Mouse (Mus musculus) limb, embryonic 15.5 days (tissue): ENCODE measurements around the gene Ear10. TPM values are rescaled to one million over a fixed set of nuclear protein-coding genes. Genes with fewer than 3 reads are reported as not detected.
"Not testable (repeated sequence)": the region's sequence is repeated elsewhere in the genome, so short reads cannot be mapped to it uniquely, and the experiment has no call there.

ENCODE experiments used
- ATAC-seq: fragments of 200-750 bp; cut with Nextera tagmentation; 2 replicates; pipeline ENCODE4 v1.8.0; 2017; ENCODE audit warnings: low read depth, moderate TSS enrichment; ENCODE audit not compliant: insufficient number of reproducible peaks, low FRiP score, low TSS enrichment
- H3K27ac ChIP-seq: fragments of 300-500 bp; sonication (generic); 2 replicates; pipeline ENCODE4 v1.5.1; 2015; ENCODE audit warnings: moderate library complexity, mild to moderate bottlenecking, inconsistent platforms
- H3K27me3 ChIP-seq: fragments of 300-500 bp; sonication (generic); 2 replicates; pipeline ENCODE4 v1.6.1; 2015; ENCODE audit warnings: inconsistent platforms
- H3K36me3 ChIP-seq: fragments of 300-500 bp; sonication (generic); 2 replicates; pipeline ENCODE4 v1.6.1; 2015; ENCODE audit warnings: inconsistent platforms
- H3K4me1 ChIP-seq: fragments of 300-500 bp; sonication (generic); 2 replicates; pipeline ENCODE4 v1.6.1; 2015; ENCODE audit warnings: inconsistent platforms
- H3K4me2 ChIP-seq: fragments of 300-500 bp; sonication (generic); 2 replicates; pipeline ENCODE4 v1.6.1; 2015; ENCODE audit warnings: mild to moderate bottlenecking, inconsistent platforms
- H3K4me3 ChIP-seq: fragments of 300-500 bp; sonication (generic); 2 replicates; pipeline ENCODE4 v1.5.1; 2015; ENCODE audit warnings: mild to moderate bottlenecking, inconsistent platforms
- H3K9ac ChIP-seq: fragments of 300-500 bp; sonication (generic); 2 replicates; pipeline ENCODE4 v1.6.1; 2015; ENCODE audit warnings: inconsistent platforms
- H3K9me3 ChIP-seq: fragments of 300-500 bp; sonication (generic); 2 replicates; pipeline ENCODE4 v1.6.1; 2016; ENCODE audit warnings: inconsistent platforms
- WGBS: fragments of 180-500 bp; shearing (Covaris S2); methylation state at CpG from one replicate; pipeline ENCODE4 v1.1.7; 2015; 5-methylcytosine and 5-hydroxymethylcytosine counted together
- polyA plus RNA-seq: library from polyadenylated mRNA; unstranded; fragments of >200 nt; fragmentation: Nextera tagmentation; extraction: Ambion mirVana; gene quantifications from 2 replicates; pipeline ENCODE4 v1.2.1, GENCODE M21; 2015

Ear10 gene
- polyA plus RNA-seq, 1 experiment from 2014 or later = not detected

DNA sequence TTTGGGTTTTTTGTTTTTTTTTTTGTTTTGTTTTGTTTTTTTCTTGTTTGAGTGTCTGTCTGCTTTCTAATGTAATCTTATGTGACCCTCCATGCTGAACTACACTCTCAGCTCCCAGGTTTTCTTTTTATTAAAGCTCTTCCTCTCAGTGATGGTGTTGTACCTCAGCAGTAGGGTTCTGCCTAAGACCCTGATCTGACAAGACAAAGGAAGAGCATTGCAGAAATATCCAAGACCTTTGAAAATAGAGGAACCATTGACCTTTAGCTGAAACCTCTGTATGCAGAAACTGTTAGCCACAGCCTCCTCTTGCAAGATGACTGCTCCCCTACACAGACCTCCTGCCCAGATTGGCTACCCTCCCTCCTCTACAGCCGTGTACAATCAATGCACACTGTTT lies 37.1 kb downstream of the Ear10 start:
- not testable (repeated sequence) for H3K9ac ChIP-seq, H3K27ac ChIP-seq, ATAC-seq, H3K4me3 ChIP-seq, H3K4me2 ChIP-seq, H3K4me1 ChIP-seq, H3K9me3 ChIP-seq, H3K36me3 ChIP-seq, H3K27me3 ChIP-seq
- 55% methylated on average over 1 of the region's 1 CpGs for WGBS

DNA sequence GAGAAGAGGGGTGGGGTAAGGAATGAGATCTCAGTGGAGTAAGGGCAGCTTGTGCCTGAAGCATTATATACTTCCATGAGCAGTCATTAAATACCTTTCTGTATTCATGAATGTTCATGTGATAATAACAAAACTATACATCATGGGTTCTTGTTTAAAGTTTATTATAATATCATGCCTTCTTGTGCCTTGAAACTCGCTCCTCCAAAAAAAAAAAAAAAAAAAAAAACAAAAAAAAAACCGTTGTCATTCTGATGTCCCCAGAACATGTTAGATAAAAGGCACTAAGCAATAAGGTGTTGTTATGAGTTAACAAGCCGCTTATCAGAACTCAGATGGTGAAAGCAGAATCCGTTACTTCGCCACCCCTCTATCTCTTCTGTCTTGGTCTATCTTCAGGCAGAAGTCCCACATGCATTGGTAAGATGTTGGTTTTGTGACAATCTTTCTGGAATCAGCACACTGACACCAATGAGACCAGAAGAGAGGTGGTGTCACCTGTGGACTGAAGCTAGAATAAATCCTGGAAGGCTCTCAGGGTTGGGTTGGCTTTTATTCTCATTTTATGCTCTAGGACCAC lies 43.3 kb downstream of the Ear10 start:
- not testable (repeated sequence) for H3K36me3 ChIP-seq, ATAC-seq, H3K9ac ChIP-seq, H3K9me3 ChIP-seq, H3K27me3 ChIP-seq, H3K4me3 ChIP-seq, H3K4me2 ChIP-seq, H3K27ac ChIP-seq, H3K4me1 ChIP-seq
- 86% methylated on average over 5 of the region's 5 CpGs for WGBS

- not testable (repeated sequence) for H3K27ac ChIP-seq, H3K4me2 ChIP-seq, H3K36me3 ChIP-seq, H3K9ac ChIP-seq, H3K4me1 ChIP-seq, H3K27me3 ChIP-seq, H3K9me3 ChIP-seq, ATAC-seq, H3K4me3 ChIP-seq
- WGBS = 62% methylated on average over 1 of the region's 2 CpGs
Observed at GRCm38 (mm10) chr14:43877789-43878188, 45.6 kb downstream of the Ear10 start.

- H3K9ac ChIP-seq, H3K9me3 ChIP-seq, ATAC-seq, H3K36me3 ChIP-seq, H3K4me1 ChIP-seq, H3K27ac ChIP-seq, H3K4me2 ChIP-seq, H3K27me3 ChIP-seq, H3K4me3 ChIP-seq: not testable (repeated sequence)
- WGBS = 84% methylated on average over 3 of the region's 3 CpGs
Observed at GRCm38 (mm10) chr14:43875417-43875816, 47.9 kb downstream of the Ear10 start, which contains the start of gene Ear1. Ear1 (minus strand) TSS chr14:43875517.

- 87% methylated on average over 3 of the region's 3 CpGs for WGBS
Observed at GRCm38 (mm10) chr14:43874862-43875261, 48.5 kb downstream of the Ear10 start.

More at GRCm38 (mm10) chr14:43874862-43875261, 48.5 kb downstream of the Ear10 start:
- H3K27ac ChIP-seq, H3K4me2 ChIP-seq, H3K27me3 ChIP-seq, ATAC-seq, H3K9ac ChIP-seq, H3K9me3 ChIP-seq, H3K4me3 ChIP-seq, H3K4me1 ChIP-seq, H3K36me3 ChIP-seq: not testable (repeated sequence)

Other genes starting within 250 kb of the Ear10 start
- not detected in 2 replicates for gene Gm8165, start 246.4 kb downstream of the Ear10 start, polyA plus RNA-seq
- gene Gm7324, start 225.7 kb downstream of the Ear10 start, polyA plus RNA-seq = 0.73 and 1.0 TPM in 2 replicates
- gene Gm16506, start 196.1 kb downstream of the Ear10 start, polyA plus RNA-seq = not detected in 2 replicates
- gene Gm6526, start 175.7 kb downstream of the Ear10 start, polyA plus RNA-seq = not detected in 2 replicates
- not detected in 2 replicates for gene Gm8180, start 138.8 kb downstream of the Ear10 start, polyA plus RNA-seq
- 0.63 and 0.70 TPM in 2 replicates for gene Ear1, start 48.0 kb downstream of the Ear10 start, polyA plus RNA-seq
- gene Gm8113, start 1.8 kb upstream of the Ear10 start, polyA plus RNA-seq = 3.8 and 4.6 TPM in 2 replicates
- gene Ang5, start 33.5 kb upstream of the Ear10 start, polyA plus RNA-seq = not detected in 2 replicates
- not detected in 2 replicates for gene Ang6, start 78.7 kb upstream of the Ear10 start, polyA plus RNA-seq
- 0.37 TPM in 1 of 2 replicates, not detected in the other for gene Ear2, start 179.1 kb upstream of the Ear10 start, polyA plus RNA-seq
- not detected in 2 replicates for gene Gm3327, start 200.3 kb upstream of the Ear10 start, polyA plus RNA-seq